Mouse (Mus musculus): ENCODE measurements around the gene Fpgs.
A peak's percentile ranks its signal among the peaks of the same experiment; 100 is the strongest.

Fpgs gene

GRCm38 (mm10) chr2:32641810-32642209 lies 62.1 kb downstream of the Fpgs start:
- TF ChIP-seq NANOG (IDR thresholded peaks at IDR 0.05; ENCODE audit: borderline replicate concordance, low read length) (no peak), POU5F1 (IDR thresholded peaks at IDR 0.05; ENCODE audit: borderline replicate concordance, low read length) (no peak), CTCF (conservative IDR thresholded peaks at IDR 0.05; ENCODE audit: low read length) (no peak)
- H3K4me1 ChIP-seq (replicated peaks; ENCODE audit: low read depth, low read length) = peaks cover 49% of the 10 kb centered on the region

GRCm38 (mm10) chr2:32640550-32641051 lies 63.3 kb downstream of the Fpgs start:
- Histone ChIP-seq H3K36me3 (ENCODE audit: insufficient read depth, low read length) (0 out of 2 replicates have a peak, but pooled peaks cover 6% of the 10 kb centered on the region), H3K27me3 (ENCODE audit: insufficient read depth, low read length) (no peaks in the 10 kb centered on the region), H3K9me3 (ENCODE audit: low read length) (no peaks in the 10 kb centered on the region), H3K4me1 (replicated peaks; ENCODE audit: low read depth, low read length) (peaks cover 42% of the 10 kb centered on the region), H3K4me3 (replicated peaks; ENCODE audit: low read length) (no peak overlapping the region)
- TF ChIP-seq POU5F1 (IDR thresholded peaks at IDR 0.05; ENCODE audit: borderline replicate concordance, low read length) (no peak), CTCF (conservative IDR thresholded peaks at IDR 0.05; ENCODE audit: low read length) (no peak), NANOG (IDR thresholded peaks at IDR 0.05; ENCODE audit: borderline replicate concordance, low read length) (no peak)

More at GRCm38 (mm10) chr2:32641810-32642209, 62.1 kb downstream of the Fpgs start:
- H3K9me3 ChIP-seq (ENCODE audit: low read length) = no peaks in the 10 kb centered on the region
- 0 out of 2 replicates have a peak, but pooled peaks cover 4% of the 10 kb centered on the region for H3K36me3 ChIP-seq (ENCODE audit: insufficient read depth, low read length)
- H3K4me3 ChIP-seq (replicated peaks; ENCODE audit: low read length) = no peak overlapping the region
- no peaks in the 10 kb centered on the region for H3K27me3 ChIP-seq (ENCODE audit: insufficient read depth, low read length)

GRCm38 (mm10) chr2:32639632-32640031 lies 64.3 kb downstream of the Fpgs start:
- Histone ChIP-seq H3K9me3 (ENCODE audit: low read length) (no peaks in the 10 kb centered on the region), H3K4me1 (replicated peaks; ENCODE audit: low read depth, low read length) (peaks cover 33% of the 10 kb centered on the region), H3K36me3 (ENCODE audit: insufficient read depth, low read length) (peaks cover 16% of the 10 kb centered on the region), H3K27me3 (ENCODE audit: insufficient read depth, low read length) (no peaks in the 10 kb centered on the region), H3K4me3 (replicated peaks; ENCODE audit: low read length) (no peak overlapping the region)
- TF ChIP-seq POU5F1 (IDR thresholded peaks at IDR 0.05; ENCODE audit: borderline replicate concordance, low read length) (no peak), NANOG (IDR thresholded peaks at IDR 0.05; ENCODE audit: borderline replicate concordance, low read length) (no peak), CTCF (conservative IDR thresholded peaks at IDR 0.05; ENCODE audit: low read length) (no peak)

- Histone ChIP-seq H3K4me3 (replicated peaks; ENCODE audit: low read length) (peak overlapping the region; percentile 63), H3K9me3 (ENCODE audit: low read length) (no peaks in the 10 kb centered on the region), H3K36me3 (ENCODE audit: insufficient read depth, low read length) (peaks cover 34% of the 10 kb centered on the region), H3K4me1 (replicated peaks; ENCODE audit: low read depth, low read length) (peaks cover 38% of the 10 kb centered on the region), H3K27me3 (ENCODE audit: insufficient read depth, low read length) (no peaks in the 10 kb centered on the region)
- no peak for TF ChIP-seq CTCF (conservative IDR thresholded peaks at IDR 0.05; ENCODE audit: low read length)
- TF ChIP-seq NANOG (IDR thresholded peaks at IDR 0.05; ENCODE audit: borderline replicate concordance, low read length) = no peak
- TF ChIP-seq POU5F1 (IDR thresholded peaks at IDR 0.05; ENCODE audit: borderline replicate concordance, low read length) = no peak
These were observed 66.1 kb downstream of the Fpgs start for GRCm38 (mm10) chr2:32637778-32638281.

- peaks cover 45% of the 10 kb centered on the region for H3K36me3 ChIP-seq (ENCODE audit: insufficient read depth, low read length)
- H3K9me3 ChIP-seq (ENCODE audit: low read length) = no peaks in the 10 kb centered on the region
- no peak overlapping the region for H3K4me3 ChIP-seq (replicated peaks; ENCODE audit: low read length)
- no peaks in the 10 kb centered on the region for H3K27me3 ChIP-seq (ENCODE audit: insufficient read depth, low read length)
- TF ChIP-seq POU5F1 (IDR thresholded peaks at IDR 0.05; ENCODE audit: borderline replicate concordance, low read length) (no peak), NANOG (IDR thresholded peaks at IDR 0.05; ENCODE audit: borderline replicate concordance, low read length) (no peak), CTCF (conservative IDR thresholded peaks at IDR 0.05; ENCODE audit: low read length) (no peak)
- peaks cover 44% of the 10 kb centered on the region for H3K4me1 ChIP-seq (replicated peaks; ENCODE audit: low read depth, low read length)
These were observed 67.3 kb downstream of the Fpgs start for GRCm38 (mm10) chr2:32636617-32637016.

GRCm38 (mm10) chr2:32634277-32635105 lies 69.5 kb downstream of the Fpgs start:
- Histone ChIP-seq H3K27me3 (ENCODE audit: insufficient read depth, low read length) (no peaks in the 10 kb centered on the region), H3K36me3 (ENCODE audit: insufficient read depth, low read length) (peaks cover 58% of the 10 kb centered on the region), H3K4me3 (replicated peaks; ENCODE audit: low read length) (no peak overlapping the region), H3K4me1 (replicated peaks; ENCODE audit: low read depth, low read length) (peaks cover 58% of the 10 kb centered on the region), H3K9me3 (ENCODE audit: low read length) (no peaks in the 10 kb centered on the region)
- TF ChIP-seq NANOG (IDR thresholded peaks at IDR 0.05; ENCODE audit: borderline replicate concordance, low read length) (no peak), POU5F1 (IDR thresholded peaks at IDR 0.05; ENCODE audit: borderline replicate concordance, low read length) (no peak), CTCF (conservative IDR thresholded peaks at IDR 0.05; ENCODE audit: low read length) (no peak)

- no peak for TF ChIP-seq CTCF (conservative IDR thresholded peaks at IDR 0.05; ENCODE audit: low read length)
- no peak for TF ChIP-seq NANOG (IDR thresholded peaks at IDR 0.05; ENCODE audit: borderline replicate concordance, low read length)
- no peak for TF ChIP-seq POU5F1 (IDR thresholded peaks at IDR 0.05; ENCODE audit: borderline replicate concordance, low read length)
These were observed 70.3 kb downstream of the Fpgs start for GRCm38 (mm10) chr2:32633660-32634059.

More at GRCm38 (mm10) chr2:32633660-32634059, 70.3 kb downstream of the Fpgs start:
- H3K36me3 ChIP-seq (ENCODE audit: insufficient read depth, low read length) = peaks cover 58% of the 10 kb centered on the region
- no peaks in the 10 kb centered on the region for H3K9me3 ChIP-seq (ENCODE audit: low read length)
- peaks cover 66% of the 10 kb centered on the region for H3K4me1 ChIP-seq (replicated peaks; ENCODE audit: low read depth, low read length)
- no peak overlapping the region for H3K4me3 ChIP-seq (replicated peaks; ENCODE audit: low read length)
- H3K27me3 ChIP-seq (ENCODE audit: insufficient read depth, low read length) = no peaks in the 10 kb centered on the region

Measured in E14TG2a.4 (cell line).